Mouse (Mus musculus): ENCODE measurements around the gene Nqo2.

Nqo2 gene

GRCm38 (mm10) chr13:33989625-33990024 lies 25.1 kb downstream of the Nqo2 start:
- DNase-seq (ENCODE audit: low spot score in 2 of 2), result no peak

- DNase-seq (ENCODE audit: low spot score in 2 of 2), result peak; percentile 43 to 63
Measured at GRCm38 (mm10) chr13:33995197-33995596, 30.7 kb downstream of the Nqo2 start.

DNA sequence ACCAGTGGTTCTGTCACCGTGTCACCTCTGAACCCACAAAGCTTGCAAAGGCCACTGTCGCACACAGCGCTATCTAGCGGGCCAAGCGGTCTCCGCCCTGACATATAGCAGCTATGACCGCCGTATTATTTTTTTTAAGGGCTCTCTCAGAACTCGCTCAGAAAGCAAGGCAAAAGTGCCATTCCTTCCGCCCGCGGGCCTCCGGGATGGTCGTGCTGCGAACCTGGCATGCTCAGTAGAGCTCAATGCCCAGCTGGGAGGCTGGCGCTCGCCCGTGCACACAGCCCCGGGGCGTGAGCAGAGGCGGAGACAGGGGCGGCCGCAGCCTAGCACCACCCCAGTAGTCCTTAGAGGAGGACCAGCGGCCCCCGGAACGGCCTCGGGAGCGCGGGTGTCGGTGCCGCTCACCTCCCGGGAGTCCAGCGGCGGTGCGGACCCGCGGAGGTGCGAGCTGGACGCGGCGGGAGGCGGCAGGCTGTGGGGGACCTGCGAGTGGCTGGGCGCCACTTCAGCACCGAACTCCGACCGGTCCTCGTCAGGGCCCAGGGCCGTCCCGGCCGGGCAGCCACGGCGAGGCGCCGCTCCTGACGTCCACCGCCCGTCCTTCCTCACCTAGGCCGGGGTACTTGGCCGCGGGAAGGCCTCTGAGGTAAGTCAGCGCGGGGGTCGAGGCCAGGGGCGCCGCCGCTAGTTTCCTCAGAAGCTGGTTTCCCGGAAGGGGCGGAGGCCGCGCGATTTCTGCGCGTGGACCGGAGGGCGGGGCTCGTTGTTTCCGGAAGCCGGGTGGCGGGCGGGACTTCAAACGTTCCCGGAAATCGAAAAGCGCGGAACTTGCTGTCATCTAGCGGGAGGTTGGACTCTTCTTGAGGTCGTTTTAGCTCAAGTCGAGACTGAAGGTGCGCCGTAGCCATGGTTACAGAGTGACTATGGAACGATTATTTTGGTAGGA lies 37.8 kb downstream of the Nqo2 start, which contains the start of the genes Ripk1 and Serpinb6a:
Ripk1 (plus strand) TSS at position 306 of the 949 bp plus-strand sequence.
Serpinb6a (minus strand) TSS at position 737 of the 949 bp plus-strand sequence.
- DNase-seq (ENCODE audit: low spot score in 2 of 2), result peak; percentile 91 to 93

DNA sequence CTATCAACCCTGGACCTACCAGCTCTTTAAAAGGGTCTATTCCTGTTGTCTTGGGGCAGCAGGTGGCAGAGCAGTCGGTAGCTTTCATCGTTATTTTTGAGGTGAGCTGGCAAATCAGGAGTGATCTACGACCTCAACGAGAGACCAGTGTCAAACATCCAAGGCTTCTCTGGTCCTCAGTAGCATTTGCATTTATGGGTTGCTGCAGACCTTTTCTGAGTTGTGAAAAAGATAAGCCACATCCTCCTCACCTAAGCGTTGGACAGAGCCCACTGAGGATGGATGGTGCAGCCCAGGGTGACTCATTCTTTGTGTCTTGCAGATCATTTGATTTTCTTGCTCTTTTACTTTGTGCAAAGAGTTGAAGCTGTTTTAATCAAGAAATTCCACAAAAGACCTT lies 38.6 kb downstream of the Nqo2 start:
- peak in 1 of 2 experiments; percentile 17 for DNase-seq (ENCODE audit: low spot score in 2 of 2)

DNA sequence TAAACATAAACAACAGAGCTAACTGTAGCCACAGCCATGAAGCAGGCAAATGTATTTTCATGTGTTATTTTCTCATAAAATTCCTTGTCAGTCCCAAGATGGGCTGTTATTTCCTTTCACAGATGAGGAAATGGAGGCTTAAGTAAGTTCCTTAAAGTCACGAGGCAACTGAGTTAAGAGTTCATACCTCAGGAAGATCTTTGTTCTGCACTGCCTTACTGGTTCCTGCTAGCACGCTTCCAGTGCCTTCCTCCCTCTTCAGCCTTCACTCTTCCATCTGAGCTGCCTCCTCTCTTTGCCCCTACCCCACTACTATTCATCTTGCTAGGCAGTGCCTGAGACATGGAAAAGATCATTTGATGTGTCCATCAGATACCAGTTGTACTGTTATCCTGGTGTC lies 42.7 kb downstream of the Nqo2 start:
- no peak for DNase-seq (ENCODE audit: low spot score in 2 of 2)

DNA sequence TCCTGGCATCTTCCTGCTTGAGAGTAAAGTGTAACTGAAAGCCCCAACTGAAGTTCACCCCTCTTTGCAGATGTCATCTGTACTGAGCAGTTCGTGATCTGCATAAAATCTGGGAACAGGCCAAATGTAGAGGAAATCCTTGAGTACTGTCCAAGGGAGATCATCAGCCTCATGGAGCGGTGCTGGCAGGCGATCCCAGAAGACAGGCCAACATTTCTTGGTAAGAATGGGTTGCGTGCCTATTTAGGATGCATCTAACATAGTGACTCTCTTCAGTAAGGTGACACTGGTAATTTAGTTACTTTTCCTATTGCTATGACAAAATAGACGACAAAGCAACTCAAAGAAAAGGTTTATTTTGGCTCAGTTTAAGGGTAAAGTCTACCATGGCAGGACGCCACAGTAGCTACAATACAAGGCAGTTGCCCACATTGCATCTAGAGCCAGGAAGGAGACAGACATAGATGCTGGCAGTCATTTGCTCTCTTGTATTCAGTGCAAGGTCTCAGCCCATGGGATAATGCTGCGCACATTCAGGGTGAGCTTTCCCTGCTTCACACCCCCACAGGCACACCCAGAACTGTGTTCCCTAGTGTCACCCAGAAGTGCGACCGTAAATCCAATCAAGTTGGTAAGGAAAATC lies 52.6 kb downstream of the Nqo2 start:
- DNase-seq (ENCODE audit: low spot score in 2 of 2), result no peak

- no peak for DNase-seq (ENCODE audit: low spot score in 2 of 2)
Measured at GRCm38 (mm10) chr13:34018521-34018920, 54.0 kb downstream of the Nqo2 start.

DNA sequence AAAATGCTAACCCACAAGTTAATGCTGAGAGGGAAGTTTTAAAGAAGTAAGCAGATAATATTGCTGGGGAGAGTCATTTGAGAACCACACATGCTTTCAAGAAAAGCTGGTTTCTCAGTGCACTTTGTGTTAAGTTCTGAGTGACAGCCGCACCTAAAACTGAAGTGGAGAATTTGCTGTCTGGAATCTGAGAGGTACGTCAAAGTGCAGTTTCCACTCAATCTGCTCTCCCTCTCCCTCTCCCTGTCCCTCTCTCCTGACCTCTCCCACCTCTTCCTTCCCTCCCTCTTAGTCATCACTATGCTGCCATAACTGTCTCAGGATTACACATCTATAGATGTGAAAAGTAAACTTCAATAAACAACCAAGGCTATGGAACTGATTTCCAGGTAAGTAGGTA lies 57.5 kb downstream of the Nqo2 start:
- DNase-seq (ENCODE audit: low spot score in 2 of 2), result no peak

DNA sequence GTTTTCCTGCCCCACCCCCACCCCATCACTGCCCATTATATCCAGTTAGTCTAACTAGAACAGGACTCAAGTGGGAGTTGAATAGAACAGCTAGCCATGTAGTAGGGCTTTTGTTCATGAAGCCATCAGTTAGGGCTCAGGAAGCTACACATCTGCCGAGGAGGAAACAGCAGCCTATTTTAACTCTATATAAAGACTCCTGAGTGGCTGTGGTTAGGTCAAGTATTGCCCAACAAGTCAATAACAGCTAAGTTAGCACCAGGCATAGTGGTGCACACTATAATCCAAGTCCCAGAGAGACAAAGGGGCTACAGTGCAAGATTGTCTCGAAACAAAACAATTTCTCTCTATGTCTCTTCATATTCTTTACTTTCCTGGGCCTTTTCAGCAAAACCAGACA lies 67.6 kb downstream of the Nqo2 start:
- no peak for DNase-seq (ENCODE audit: low spot score in 2 of 2)

DNA sequence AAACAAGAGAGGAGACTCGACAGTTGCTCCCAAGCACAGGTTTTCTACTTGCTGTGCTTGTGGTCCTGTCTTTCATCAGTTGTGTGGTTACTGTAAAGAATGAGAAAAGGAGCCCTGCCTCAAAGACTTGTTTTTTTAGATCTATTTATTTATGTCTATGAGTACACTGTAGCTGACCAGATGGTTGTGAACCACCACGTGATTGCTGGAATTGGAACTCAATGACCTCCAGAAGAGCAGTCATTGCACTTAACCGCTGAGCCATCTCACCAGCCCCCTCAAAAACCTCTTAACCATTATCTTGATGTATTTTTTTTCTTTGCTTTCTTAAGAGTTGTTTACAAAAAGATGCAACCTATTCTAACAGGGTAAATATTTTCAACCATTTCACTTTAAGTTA lies 70.9 kb downstream of the Nqo2 start:
- no peak for DNase-seq (ENCODE audit: low spot score in 2 of 2)

DNA sequence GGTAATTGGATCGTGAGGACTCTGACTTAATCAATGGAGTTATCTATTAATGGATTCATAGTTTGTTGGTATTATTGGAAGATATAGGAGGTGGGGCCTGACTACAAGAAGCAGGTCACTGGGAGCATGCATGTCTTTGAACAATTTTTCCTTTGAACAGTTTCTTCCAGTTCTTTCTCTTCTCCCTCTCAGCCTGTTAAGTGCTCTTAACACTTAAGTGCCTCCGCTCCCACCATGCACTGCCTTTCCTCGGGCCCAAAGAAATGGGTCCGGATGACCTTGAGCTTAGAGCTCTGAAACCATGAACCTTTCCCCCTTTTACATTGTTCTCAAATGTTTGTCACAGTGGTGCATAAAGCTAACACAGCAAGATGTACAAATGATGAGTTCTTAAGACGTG lies 72.2 kb downstream of the Nqo2 start:
- DNase-seq (ENCODE audit: low spot score in 2 of 2), result no peak

DNA sequence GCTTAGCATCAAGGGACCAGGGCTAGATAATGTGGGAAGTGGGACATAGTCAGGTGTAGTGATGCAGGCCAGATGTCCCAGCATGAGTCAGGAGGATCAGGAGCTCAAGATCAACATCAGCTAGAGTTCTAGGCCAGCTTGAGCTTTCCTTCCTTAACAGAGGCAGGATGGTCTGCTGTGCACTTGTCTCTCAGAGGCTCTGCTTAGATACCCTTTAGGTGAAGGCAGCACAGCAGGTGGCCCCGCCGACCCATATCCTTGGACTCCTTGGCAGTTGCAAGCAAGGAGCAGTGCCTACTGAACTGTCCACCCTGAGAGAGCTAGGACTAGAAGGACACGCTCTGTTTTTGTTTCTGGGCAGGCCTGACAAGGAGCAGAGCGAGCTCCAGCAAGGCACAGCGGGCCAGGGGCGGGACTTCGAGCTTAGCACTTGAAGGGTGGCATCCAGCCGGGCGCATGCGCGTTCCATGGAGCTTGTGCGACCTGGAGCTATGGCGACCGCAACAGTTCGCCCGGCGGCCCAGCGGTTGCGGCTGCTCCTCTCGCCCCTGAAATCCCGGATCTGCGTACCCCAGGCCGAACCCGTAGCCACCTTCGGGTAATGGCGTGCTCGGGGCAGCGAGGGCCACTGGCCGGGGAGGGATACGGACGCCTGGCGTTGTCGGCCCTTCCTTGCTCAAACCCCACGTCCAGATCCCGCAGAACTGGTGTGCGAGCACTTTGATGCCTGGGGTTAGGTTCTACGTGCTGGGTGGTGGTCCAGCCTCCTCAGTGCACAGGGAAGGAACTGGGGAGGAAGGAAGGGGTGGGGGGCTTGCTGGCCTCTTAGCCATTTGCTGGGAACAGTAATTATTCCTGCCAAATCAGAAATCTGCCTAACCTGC lies 72.9 kb downstream of the Nqo2 start, which contains the start of gene Bphl:
Bphl (plus strand) TSS at position 426 of the 884 bp plus-strand sequence.
- DNase-seq (ENCODE audit: low spot score in 2 of 2), result peak; percentile 87 to 89

DNA sequence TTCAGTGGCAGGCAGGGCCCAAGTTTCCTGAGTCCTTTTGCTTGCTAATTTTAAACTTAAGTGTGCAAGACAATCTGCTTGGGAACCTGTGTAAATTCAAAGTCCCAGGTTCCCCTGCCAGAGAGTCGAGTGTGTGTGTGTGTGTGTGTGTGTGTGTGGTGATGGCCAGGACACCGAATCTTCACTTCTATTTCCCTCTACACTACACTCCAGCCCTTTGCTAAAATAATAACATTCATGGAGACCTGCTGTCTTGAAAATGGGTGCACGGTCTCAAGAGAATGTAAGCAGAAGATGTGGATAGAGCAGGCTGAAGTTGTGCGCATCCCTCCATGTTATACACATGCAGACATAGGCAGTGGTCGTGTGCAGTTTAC lies 73.6 kb downstream of the Nqo2 start:
- DNase-seq (ENCODE audit: low spot score in 2 of 2), result no peak
